Mouse (Mus musculus): Measurements from ENCODE around the gene Plekhh1. TPM values are rescaled to one million over a fixed set of nuclear protein-coding genes. Genes with fewer than 3 reads are reported as not detected.

Plekhh1 gene
- total RNA-seq, 2 experiments from 2014 or later = 1.5 to 2.2 TPM

DNA sequence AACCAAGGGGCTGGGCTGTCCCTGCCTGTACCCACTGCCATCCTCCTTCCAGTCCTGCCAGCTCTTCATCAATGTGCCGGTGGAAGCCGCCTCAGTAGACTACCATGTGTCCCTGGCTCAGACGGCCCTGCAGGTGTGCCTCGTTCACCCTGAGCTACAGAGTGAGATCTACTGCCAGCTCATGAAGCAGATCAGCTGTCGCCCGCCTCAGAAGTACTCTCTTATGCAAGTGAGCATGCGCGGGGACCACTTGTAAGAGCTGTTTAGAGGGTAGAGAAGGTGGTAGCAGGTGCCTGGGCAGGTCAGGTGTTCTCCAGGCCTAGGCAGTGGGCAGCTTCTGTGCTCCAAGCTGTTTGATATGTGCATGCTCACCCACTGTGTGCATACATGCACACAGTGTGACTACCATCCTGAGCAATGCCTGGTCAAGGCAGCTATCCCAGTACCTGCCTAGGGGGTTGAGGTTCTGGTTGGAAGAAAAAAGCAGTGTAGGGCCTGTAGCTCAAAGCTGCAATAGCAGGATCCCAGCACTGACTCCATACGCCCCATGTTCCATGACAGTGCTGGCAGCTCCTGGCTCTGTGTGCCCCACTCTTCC is 41.9 kb downstream of the Plekhh1 start:
- DNase-seq = no peak

DNA sequence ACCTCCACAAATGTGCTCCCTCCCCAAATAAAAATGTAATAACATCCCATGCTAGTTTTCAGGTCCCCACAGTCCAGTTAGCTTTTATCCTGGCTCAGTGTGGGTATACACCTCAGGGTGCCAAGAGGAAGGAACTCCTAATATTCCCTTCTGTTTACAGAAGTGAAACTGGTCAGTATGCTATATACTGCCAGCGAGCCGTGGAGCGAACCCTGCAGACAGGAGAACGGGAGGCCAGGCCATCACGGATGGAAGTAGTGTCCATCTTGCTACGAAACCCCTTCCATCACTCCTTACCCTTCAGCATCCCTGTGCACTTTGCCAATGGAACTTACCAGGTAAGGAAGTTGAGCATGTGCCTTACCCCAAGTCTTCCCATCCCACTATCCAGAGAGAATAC is 43.6 kb downstream of the Plekhh1 start:
- DNase-seq = no peak

DNA sequence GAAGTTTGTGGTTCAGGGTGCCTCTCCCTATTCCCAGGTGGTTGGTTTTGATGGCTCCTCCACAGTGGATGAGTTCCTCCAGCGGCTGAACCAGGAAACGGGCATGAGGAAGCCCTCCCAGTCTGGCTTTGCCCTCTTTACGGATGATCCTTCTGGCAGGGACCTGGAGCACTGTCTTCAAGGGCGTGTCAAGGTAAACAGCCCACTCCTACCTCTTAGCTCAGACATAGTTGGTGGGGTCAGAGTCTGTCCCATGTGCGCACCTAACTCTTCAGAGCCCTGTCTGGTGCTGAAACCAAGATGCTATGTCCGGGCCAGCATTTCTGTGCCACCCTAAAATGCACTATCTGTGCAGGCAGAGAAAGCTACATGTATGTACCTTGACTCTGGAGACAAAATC is 44.4 kb downstream of the Plekhh1 start:
- DNase-seq = no peak

DNA sequence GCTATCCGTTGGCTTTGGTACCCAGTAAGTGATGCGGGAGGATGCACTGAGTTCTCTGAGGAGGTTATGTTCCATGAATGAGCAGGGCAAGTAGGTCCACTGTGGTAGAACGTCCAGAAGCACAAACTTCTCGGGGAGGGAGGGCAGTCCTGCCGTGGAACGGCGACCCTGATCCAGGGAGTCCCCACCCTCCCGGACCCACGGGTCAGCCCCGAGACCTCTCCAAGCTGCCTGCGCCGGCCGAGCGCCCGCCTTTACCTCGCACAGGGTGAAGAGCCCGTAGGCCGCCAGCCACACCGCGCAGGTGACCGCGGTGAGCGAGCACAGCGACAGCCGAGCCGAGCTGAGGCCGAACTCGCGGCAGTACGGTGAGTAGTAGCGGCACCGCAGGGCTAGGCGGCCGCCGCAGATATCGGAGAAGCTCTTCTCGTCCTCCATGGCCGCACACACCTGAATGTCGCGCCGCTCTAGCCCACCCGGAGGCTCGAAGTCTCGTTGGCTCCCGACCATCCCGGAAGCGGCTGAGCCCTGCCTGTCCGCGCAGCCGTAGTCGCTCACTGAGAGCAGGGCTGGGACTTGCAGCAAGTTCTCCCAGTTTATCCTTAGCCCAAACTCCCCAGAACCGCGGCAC is 60.3 kb downstream of the Plekhh1 start, which contains the start of gene Pigh:
Pigh (minus strand) TSS at position 470 of the 631 bp plus-strand sequence.
- DNase-seq = peak; percentile 92 to 93

DNA sequence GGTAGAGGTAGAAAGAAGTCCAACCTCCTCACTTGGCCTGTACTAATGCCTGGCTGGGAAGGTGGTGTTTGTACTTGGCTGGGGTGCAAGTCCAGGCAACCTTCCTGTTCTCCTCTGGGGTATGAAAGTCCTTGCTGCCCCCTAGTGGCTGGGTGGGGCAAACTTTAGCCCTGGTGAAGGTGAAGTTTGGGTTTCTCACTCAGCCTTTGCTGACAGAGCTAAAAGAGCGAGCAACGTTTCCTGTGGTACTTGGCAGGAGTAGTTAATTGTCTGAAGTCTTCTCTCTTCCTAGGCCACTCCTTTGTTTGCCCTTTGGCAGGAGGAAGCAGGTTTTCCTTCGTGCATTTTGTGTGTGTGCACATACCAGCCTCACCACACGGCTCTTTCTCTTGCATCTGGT is 63.6 kb downstream of the Plekhh1 start:
- peak; percentile 68 to 86 for DNase-seq

DNA sequence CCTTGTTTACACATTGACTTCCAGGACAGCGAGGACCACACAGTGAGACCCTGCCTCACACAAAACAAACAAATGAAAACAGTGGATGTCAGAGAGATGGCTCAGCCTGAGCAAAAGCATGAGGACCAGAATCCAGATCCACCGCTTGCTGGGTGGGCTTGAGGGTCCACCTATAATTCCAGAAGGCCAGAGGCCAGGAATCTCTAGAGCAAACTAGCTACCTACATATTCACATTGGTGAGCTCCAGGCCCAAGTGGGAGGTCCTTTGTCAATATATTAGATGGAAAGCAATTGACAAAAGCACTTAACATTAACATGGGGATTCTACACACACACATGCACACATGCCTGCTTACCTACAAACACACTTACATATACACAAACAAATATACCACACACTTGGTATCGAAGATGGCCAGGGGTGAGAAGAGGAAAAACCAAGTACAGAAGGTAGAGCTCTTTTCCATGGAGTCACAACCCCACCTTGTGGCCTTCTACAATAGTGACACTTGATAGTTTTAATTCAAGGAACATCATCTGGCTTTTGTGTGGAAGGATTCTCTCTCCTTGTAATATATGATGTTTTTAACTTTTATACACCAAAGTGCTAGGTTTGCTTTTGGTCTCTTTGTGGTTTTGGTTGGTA is 68.3 kb downstream of the Plekhh1 start:
- DNase-seq = peak; percentile 7 to 26

DNA sequence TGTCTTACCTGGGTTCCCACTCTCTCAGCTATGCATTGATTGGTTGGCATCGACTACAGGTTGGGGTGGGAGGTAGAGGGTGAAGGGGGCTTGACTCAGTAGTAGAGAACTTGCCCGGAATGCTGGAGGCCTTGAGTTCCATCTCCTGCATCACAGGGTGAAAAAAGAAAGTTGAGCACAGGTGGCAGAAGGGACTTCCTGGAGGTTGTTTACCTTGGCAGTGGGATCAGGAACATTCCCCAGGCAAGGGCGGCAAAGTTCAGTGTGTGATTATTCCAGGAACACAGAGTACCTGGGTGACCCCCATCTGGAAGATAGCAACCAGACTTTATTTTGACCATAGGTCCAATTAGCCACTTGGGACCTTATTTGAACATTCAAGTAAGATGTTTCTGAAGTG is 74.8 kb downstream of the Plekhh1 start:
- DNase-seq = no peak

DNA sequence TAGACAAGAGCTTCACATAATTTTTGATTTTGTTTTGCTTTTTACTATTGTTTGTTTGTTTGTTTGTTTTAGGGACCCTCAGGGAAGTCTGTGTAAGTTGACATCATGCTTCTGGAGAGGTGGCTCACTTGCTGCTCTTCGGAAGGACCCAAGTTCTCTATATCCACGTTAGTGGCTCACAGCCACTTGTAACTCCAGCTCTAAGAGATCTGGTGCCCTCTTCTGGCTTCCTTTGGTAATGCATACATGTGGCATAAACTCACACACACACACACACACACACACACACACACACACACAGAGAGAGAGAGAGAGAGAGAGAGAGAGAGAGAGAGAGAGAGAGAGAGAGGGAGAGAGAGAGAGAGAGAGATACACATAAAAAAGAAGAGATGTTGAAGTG is 75.6 kb downstream of the Plekhh1 start:
- no peak for DNase-seq

DNA sequence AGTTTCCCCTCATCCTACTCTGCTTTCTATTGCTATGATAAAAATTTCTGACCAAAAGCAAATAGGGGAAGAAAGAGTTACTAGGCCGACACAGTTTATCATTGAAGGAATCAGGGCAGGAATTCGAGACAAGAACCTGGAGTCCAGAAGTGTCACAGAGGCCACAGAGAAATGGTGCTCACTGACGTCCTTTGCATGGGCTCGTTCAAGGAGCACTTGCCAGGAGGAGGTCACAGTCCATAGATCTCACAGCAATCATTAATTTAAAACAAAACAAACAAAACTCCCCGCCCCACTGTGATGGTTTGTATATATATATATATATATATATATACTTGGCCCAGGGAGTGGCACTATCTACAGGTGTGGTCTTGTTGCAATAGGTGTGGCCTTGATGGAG is 76.3 kb downstream of the Plekhh1 start:
- DNase-seq = no peak

DNA sequence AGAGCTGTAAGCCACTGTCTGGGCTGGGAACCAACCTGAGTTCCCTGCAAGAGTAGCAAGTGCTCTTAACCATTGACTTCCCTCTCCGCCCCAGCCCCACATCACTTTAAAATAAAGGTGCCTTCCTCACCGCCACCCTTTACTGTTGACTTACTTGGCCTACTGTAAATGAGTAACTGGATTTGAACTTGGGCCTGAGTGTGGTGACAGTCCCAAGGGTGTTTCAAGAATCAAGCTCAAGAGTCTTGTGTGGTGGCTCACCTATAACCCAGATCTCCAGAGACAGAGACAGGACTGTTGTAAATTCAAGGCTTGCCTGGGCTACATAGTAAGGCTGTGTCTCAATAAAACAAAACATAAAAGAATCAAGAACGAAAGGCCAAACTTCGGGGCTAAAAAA is 90.0 kb downstream of the Plekhh1 start:
- DNase-seq = no peak

DNA sequence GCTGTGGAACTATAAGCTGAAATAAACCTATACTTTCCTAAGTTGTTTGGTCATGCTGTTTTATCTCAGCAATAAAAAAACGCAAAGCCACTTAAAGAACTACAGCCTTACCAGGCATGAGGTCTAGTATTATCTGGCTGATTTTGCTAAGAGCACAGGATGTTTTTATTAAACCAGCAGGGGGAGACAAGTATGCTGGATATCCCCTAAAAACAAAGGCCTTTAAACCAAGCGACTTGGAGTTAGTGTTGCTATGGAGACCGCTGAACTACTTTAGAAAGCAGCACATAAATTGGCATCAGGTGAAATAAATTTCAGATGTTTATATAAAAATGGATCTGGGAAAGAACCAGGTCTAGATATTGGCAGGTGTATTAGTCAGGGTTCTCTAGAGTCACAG is 93.9 kb downstream of the Plekhh1 start:
- no peak for DNase-seq

DNA sequence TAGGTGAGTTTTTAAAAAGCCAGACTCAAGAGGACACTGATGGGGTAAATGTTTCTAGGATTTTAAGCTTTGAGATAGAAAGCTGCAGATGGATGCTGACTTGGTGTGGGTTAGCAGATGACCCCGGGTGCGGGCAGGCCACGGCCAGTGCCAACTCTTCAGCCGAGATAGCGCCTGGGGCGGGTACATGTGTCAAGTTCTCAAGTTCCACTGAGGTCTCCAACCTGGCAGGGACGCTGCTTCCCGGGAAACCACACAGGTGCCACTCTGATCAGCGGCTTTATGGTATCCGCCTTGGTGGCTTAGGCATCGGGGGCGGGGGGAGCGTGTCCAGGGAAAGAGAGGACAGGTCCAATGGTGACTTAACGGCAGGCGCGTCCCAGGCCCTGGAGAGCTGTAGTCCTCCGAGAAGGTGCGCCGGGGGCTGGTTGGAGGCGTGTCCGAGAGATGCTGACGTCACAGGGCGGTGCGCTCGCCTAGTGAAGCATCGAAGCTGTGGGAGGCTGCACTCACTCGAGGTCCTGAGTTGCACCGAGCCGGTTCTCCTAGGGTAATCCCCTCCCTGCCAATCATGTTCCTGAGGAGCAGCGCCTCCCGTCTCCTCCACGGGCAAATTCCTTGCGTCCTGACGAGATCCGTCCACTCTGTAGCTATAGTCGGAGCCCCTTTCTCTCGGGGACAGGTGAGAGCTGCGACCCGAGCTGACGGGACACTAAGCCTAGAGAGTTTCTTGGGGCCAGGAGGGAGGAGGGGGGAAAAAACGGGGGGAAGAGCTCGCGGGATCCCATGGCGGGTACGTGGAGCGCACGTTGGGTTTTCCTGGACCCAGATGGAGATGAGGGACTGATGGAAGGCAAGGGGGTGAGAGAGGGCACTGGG is 101.6 kb downstream of the Plekhh1 start, which contains the start of gene Arg2:
Arg2 (plus strand) TSS at position 479 of the 879 bp plus-strand sequence.
- DNase-seq = peak; percentile 73 to 79

Other genes starting within 250 kb of the Plekhh1 start
- gene Atp6v1d, start 167.5 kb upstream of the Plekhh1 start, total RNA-seq (2021) = 10 to 100 TPM; 77.4 to 78.9 TPM
- 10 to 100 TPM; 94.9 to 96.6 TPM for gene Eif2s1, start 167.3 kb upstream of the Plekhh1 start, total RNA-seq (2021)
- under 1 TPM in 1 of 2 experiments, not detected in 1; 0.16 TPM for gene Plek2, start 122.2 kb upstream of the Plekhh1 start, total RNA-seq (2021)
- gene Tmem229b, start 21.5 kb upstream of the Plekhh1 start, total RNA-seq (2021) = 10 to 100 TPM in 1 of 2 experiments, 1 to 10 TPM in 1; 7.2 to 10.1 TPM
- 10 to 100 TPM in 1 of 2 experiments, 1 to 10 TPM in 1; 7.8 to 11.6 TPM for gene Pigh, start 60.5 kb downstream of the Plekhh1 start, total RNA-seq (2021)
- gene Arg2, start 101.6 kb downstream of the Plekhh1 start, total RNA-seq (2021) = under 1 TPM; 0.33 to 0.56 TPM
- 100 to 1,000 TPM; 111 to 131 TPM for gene Vti1b, start 143.5 kb downstream of the Plekhh1 start, total RNA-seq (2021)
- 10 to 100 TPM; 18.5 to 28.2 TPM for gene Rdh11, start 163.1 kb downstream of the Plekhh1 start, total RNA-seq (2021)
- gene Rdh12, start 179.8 kb downstream of the Plekhh1 start, total RNA-seq (2021) = under 1 TPM; 0.43 TPM